Mouse (Mus musculus) liver, embryonic 12.5 days (tissue): Measurements from ENCODE around the gene Ltbp3. TPM values are rescaled to one million over a fixed set of nuclear protein-coding genes. Genes with fewer than 3 reads are reported as not detected.
"Not testable (repeated sequence)": the region's sequence is repeated elsewhere in the genome, so short reads cannot be mapped to it uniquely, and the experiment has no call there.

Source experiments
- ATAC-seq: fragments of 200-750 bp; cut with Nextera tagmentation; 2 replicates; pipeline ENCODE4 v1.8.0; 2017; ENCODE audit warnings: moderate number of reproducible peaks, mild to moderate bottlenecking, moderate library complexity
- H3K27ac ChIP-seq: fragments of 300-500 bp; sonication (generic); 2 replicates; pipeline ENCODE4 v1.5.1; 2016; ENCODE audit warnings: mild to moderate bottlenecking
- H3K27me3 ChIP-seq: fragments of 300-500 bp; sonication (generic); replicated peaks from 2 replicates; pipeline ENCODE4 v1.6.1; 2016; ENCODE audit warnings: mild to moderate bottlenecking, moderate library complexity
- H3K36me3 ChIP-seq: fragments of 300-500 bp; sonication (generic); 2 replicates; pipeline ENCODE4 v1.6.1; 2016; ENCODE audit warnings: mild to moderate bottlenecking, moderate library complexity
- H3K4me1 ChIP-seq: fragments of 300-500 bp; sonication (generic); 2 replicates; pipeline ENCODE4 v1.6.1; 2016
- H3K4me2 ChIP-seq: fragments of 300-500 bp; sonication (generic); 2 replicates; pipeline ENCODE4 v1.6.1; 2016; ENCODE audit warnings: mild to moderate bottlenecking, moderate library complexity
- H3K4me3 ChIP-seq: fragments of 300-500 bp; sonication (generic); 2 replicates; pipeline ENCODE4 v1.5.1; 2016; ENCODE audit warnings: mild to moderate bottlenecking, moderate library complexity
- H3K9ac ChIP-seq: fragments of 300-500 bp; sonication (generic); 2 replicates; pipeline ENCODE4 v1.6.1; 2016; ENCODE audit warnings: mild to moderate bottlenecking, moderate library complexity
- H3K9me3 ChIP-seq: fragments of 300-500 bp; sonication (generic); replicated peaks from 2 replicates; pipeline ENCODE4 v1.6.1; 2016; ENCODE audit warnings: mild to moderate bottlenecking, moderate library complexity
- WGBS: fragments of 180-500 bp; shearing (Covaris S2); methylation state at CpG from one replicate; pipeline ENCODE4 v1.1.7; 2016; ENCODE audit not compliant: insufficient replicate concordance; 5-methylcytosine and 5-hydroxymethylcytosine counted together
- polyA plus RNA-seq: library from polyadenylated mRNA; unstranded; fragments of >200 nt; fragmentation: Nextera tagmentation; extraction: Ambion mirVana; gene quantifications from 2 replicates; pipeline ENCODE4 v1.2.1, GENCODE M21; 2016

Gene Ltbp3
- polyA plus RNA-seq, 1 experiment from 2014 or later: 3.8 TPM

DNA sequence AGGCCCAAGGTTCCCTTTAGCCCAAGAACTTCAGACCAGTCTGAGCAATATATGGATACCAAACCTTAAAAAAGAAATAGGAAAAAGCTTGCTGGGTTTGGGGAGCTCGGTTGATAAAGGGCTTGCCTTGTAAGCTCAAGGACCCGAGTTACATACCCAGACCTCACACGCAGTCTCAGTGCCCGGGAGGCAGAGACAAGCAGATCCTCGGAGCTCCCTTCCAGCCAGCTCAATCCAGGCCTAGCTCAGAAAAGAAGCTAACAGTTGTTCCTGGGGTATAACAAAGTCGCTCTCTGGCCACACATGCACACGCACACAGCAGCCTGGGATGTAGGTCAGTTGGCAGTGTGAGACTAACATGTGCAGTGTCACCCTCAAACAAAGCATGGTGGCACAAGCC is 47.2 kb downstream of the Ltbp3 start:
- WGBS: 82% methylated on average over 7 of the region's 7 CpGs
- no peaks in the 10 kb centered on the region for H3K27me3 ChIP-seq
- H3K27ac ChIP-seq: no peak overlapping the region
- no peaks in the 10 kb centered on the region for H3K36me3 ChIP-seq
- no peak overlapping the region for H3K4me2 ChIP-seq
- no peak overlapping the region; the same call in 1 of the 2 replicates for H3K9ac ChIP-seq
- peaks cover 23% of the 10 kb centered on the region for H3K4me1 ChIP-seq
- H3K4me3 ChIP-seq: no peak overlapping the region
- no peak for ATAC-seq
- no peaks in the 10 kb centered on the region for H3K9me3 ChIP-seq

DNA sequence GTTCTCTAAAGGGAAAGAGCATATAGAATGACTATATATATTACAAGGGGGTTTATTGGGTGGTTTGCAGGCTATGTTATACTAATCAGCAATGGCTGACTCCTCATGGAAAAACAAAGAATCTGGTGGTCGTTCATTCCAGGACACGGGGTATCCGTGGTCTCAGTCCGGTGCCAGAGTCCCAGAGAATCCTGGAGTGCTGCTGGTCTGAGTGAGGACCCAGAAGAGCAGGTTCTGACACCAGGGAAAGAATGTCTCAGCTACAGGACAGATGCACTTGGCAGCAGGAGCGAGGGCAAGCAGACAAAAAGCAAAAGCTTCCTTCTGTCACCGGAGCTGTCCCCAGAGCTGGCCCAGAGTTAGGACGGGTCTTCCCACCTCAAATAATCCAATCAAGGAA is 47.9 kb downstream of the Ltbp3 start:
- WGBS: 83% methylated on average over 7 of the region's 7 CpGs
- H3K36me3 ChIP-seq: no peaks in the 10 kb centered on the region
- H3K4me3 ChIP-seq: no peak overlapping the region
- peaks cover 29% of the 10 kb centered on the region for H3K4me1 ChIP-seq
- H3K9ac ChIP-seq: no peak overlapping the region
- H3K4me2 ChIP-seq: no peak overlapping the region
- H3K9me3 ChIP-seq: no peaks in the 10 kb centered on the region
- no peak overlapping the region for H3K27ac ChIP-seq
- H3K27me3 ChIP-seq: no peaks in the 10 kb centered on the region
- ATAC-seq: no peak

DNA sequence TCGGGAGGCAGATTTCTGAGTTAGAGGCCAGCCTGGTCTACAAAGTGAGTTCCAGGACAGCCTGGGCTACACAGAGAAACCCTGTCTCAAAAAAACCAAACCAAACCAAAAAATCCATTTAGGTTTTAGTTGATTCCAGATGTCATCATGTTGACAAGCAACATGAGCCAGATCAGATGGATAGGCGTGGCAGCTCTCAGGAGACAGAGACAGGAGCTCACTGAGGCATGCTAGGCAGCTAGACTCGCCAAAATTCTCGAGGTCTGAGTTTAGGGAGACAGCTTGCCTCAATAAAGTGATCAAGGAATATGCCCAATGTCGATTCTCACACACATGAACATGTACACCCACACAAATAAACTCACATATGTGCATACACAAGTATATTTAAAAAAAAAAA is 48.4 kb downstream of the Ltbp3 start:
- no peaks in the 10 kb centered on the region for H3K9me3 ChIP-seq
- H3K4me2 ChIP-seq: no peak overlapping the region

DNA sequence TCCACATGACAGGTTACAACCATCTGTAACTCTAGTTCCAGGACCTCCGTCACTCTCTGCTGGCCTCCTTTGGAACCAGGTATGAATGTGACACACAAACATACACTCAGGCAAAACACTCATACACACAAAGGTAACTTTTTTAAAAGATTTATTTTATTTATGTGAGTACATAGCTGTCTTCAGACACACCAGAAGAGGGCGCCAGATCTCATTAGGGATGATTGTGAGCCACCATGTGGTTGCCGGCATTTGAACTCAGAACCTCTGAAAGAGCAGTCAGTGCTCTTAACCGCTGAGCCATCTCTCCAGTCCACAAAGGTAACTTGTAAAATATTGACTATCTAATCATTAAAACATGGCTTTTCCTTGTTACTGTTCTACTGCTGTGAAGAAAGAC is 50.6 kb downstream of the Ltbp3 start:
- no peaks in the 10 kb centered on the region for H3K9me3 ChIP-seq
- H3K27me3 ChIP-seq: no peaks in the 10 kb centered on the region
- no peak overlapping the region for H3K27ac ChIP-seq
- H3K9ac ChIP-seq: no peak overlapping the region
- peaks cover 56% of the 10 kb centered on the region for H3K4me1 ChIP-seq
- no peak for ATAC-seq
- H3K4me3 ChIP-seq: no peak overlapping the region
- peaks cover 16% of the 10 kb centered on the region for H3K36me3 ChIP-seq
- 72% methylated on average over 4 of the region's 4 CpGs for WGBS
- H3K4me2 ChIP-seq: no peak overlapping the region

More for the DNA sequence above, 48.4 kb downstream of the Ltbp3 start:
- Histone ChIP-seq H3K27ac (no peak overlapping the region), H3K4me3 (no peak overlapping the region), H3K27me3 (no peaks in the 10 kb centered on the region), H3K36me3 (no peaks in the 10 kb centered on the region), H3K9ac (no peak overlapping the region), H3K4me1 (peaks cover 34% of the 10 kb centered on the region)
- 59% methylated on average over 5 of the region's 5 CpGs for WGBS
- ATAC-seq: no peak

DNA sequence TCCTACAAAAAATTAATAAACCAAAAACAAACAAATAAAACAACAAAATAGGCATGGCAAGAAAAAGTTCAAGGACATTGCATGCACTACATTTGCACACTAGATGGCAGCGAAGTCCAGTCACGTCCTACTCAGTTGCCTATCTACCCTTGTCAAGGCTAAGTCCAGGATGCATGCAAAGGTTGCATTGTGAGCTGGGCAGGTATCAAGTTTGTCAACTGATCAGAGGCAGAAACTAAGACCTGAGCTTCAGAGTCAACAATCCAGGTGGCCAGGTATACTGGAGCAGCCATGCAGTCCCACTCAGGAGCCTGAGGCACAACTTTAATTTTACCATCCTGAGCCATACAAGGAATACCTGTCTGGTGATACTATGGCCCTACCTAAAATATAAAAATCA is 52.4 kb downstream of the Ltbp3 start:
- Histone ChIP-seq H3K9me3 (no peaks in the 10 kb centered on the region), H3K4me1 (peaks cover 61% of the 10 kb centered on the region), H3K27ac (peak overlapping the region; percentile 99), H3K4me2 (no peak overlapping the region), H3K9ac (peak overlapping the region; percentile 5; the same call in 1 of the 2 replicates), H3K4me3 (no peak overlapping the region), H3K27me3 (no peaks in the 10 kb centered on the region), H3K36me3 (peaks cover 34% of the 10 kb centered on the region)
- 3% methylated on average over 2 of the region's 2 CpGs for WGBS
- ATAC-seq: peak; percentile 63

DNA sequence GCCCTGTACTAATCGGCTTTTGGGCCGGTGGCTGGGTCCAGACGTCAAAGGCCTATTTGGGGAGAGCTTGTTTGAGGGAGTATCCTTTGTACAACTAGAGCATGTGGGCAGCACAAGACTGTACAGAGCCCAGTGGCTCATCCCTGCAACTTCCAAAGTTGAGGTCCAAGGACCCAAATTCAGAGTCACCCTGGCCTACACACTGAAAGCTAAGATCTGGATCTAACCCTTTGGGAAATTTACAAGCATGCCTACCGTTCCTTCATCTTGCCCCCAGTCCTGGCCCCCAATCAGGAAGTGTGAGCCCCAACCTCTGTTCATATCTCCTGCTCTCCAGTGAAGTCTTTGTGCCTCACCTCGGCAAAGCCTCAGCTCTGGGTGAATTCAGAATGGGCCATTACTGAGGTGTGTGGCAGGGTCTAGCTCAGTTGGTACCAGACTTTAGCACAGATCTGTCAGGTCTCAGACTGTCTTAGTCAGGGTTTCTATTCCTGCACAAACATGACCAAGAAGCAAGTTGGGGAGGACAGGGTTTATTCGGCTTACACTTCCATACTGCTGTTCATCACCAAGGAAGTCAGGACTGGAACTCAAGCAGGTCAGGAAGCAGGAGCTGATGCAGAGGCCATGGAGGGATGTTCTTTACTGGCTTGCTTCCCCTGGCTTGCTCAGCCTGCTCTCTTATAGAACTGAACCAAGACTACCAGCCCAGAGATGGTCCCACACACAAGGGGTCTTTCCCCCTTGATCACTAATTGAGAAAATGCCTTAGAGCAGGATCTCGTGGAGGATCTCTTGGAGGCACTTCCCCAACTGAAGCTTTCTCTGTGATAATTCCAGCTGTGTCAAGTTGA is 53.4 kb downstream of the Ltbp3 start:
- Histone ChIP-seq H3K9ac (peak overlapping the region; percentile 31), H3K27ac (peak overlapping the region; percentile 99), H3K4me2 (peak overlapping the region; percentile 26), H3K4me1 (peaks cover 61% of the 10 kb centered on the region), H3K36me3 (peaks cover 44% of the 10 kb centered on the region)
- H3K9me3 ChIP-seq, H3K4me3 ChIP-seq, H3K27me3 ChIP-seq: not testable (repeated sequence)
- 23% methylated on average over 7 of the region's 7 CpGs for WGBS
- peak; percentile 43 for ATAC-seq

DNA sequence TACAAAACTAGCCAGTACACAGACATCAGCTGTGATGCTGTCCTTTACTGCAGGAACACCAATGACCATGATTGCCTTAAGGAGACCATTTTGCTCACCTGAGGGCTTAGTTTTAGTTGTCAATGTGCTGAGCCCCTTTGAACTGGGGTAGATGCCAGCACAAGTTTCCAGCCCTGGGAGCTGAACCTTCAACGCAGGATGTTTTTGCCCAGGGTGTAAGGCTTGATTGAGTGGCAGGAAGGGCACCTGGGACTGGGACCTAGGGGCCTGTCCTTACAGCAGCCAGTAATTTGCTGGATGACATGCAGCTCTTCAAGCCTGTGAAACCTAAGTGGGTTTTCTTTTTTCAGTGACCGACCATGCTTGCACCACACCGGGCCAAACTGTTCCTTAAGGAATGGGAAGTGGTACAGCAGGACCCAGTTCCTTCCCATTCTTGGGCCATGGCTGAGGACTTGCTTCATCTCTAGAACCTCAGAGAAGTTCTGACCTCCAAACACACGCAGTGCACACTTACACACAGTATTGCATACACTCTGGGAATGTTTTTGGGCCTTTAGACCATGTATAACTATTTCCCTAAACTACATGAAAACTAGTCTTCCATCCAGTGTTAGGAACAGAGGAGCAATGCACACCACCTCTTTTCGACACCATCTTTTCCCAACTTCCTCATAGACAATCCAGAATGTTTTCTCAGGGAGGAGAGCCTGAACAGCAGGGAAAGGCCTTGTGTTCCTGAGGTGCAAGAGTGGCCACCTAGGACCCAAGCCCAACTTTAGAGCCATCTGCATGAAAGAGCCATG is 54.3 kb downstream of the Ltbp3 start:
- no peaks in the 10 kb centered on the region for H3K9me3 ChIP-seq
- H3K27me3 ChIP-seq: no peaks in the 10 kb centered on the region
- peaks cover 61% of the 10 kb centered on the region for H3K4me1 ChIP-seq
- peaks cover 51% of the 10 kb centered on the region for H3K36me3 ChIP-seq
- 38% methylated on average over 5 of the region's 5 CpGs for WGBS
- H3K4me3 ChIP-seq: 0 out of 2 replicates have a peak overlapping the region, but pooled peaks have one; percentile 6
- ATAC-seq: peak; percentile 30
- H3K9ac ChIP-seq: peak overlapping the region; percentile 20; the same call in 1 of the 2 replicates
- peak overlapping the region; percentile 11; the same call in 1 of the 2 replicates for H3K4me2 ChIP-seq
- peak overlapping the region; percentile 99 for H3K27ac ChIP-seq

DNA sequence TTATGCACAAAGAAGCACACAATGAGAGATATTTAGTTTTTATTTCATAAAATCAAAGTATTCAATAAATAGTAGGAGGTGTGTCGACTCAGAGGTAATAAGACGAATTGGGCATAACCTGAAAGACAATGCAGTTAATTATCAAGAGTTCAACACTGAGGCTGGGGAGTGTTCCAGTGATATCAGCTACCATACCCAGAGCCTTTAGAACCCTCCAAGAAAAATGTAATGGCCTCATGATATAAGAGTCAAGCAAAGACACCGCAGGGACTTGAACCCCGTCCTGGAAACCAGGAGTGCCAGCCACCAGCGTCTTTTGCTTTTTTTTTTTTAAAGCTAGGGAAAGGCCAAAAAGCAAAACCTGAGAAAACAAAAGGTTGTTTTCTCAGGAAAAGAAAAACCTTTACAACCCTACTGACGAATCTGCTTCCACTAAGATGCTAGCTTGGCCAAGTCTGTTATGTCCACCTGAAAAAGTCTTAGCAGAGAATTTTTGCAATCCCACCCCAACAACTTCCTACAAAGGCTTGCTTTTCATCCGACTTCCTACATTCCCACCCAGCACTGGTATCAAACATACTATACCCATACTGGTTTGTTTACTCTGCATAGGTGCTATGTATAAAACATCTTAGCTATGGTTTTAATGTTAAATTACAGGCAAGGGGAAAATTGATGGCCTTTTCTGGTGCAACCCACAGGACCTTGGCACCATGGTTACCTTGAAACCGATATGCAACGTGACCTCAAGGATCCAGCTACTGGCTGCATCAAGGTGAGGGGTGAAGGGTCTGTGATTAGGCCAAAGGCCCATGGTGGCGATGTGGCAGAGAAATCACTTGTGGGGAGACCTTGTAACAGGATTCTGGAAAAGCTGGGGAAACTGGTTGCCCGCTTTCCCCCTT is 55.2 kb downstream of the Ltbp3 start:
- H3K27me3 ChIP-seq: no peaks in the 10 kb centered on the region
- peaks cover 61% of the 10 kb centered on the region for H3K4me1 ChIP-seq
- H3K27ac ChIP-seq: peak overlapping the region; percentile 99
- H3K4me2 ChIP-seq: peak overlapping the region; percentile 93
- peak overlapping the region; percentile 99 for H3K9ac ChIP-seq
- WGBS: 63% methylated on average over 11 of the region's 11 CpGs
- H3K9me3 ChIP-seq: no peaks in the 10 kb centered on the region
- ATAC-seq: no peak
- peaks cover 58% of the 10 kb centered on the region for H3K36me3 ChIP-seq
- H3K4me3 ChIP-seq: peak overlapping the region; percentile 91

DNA sequence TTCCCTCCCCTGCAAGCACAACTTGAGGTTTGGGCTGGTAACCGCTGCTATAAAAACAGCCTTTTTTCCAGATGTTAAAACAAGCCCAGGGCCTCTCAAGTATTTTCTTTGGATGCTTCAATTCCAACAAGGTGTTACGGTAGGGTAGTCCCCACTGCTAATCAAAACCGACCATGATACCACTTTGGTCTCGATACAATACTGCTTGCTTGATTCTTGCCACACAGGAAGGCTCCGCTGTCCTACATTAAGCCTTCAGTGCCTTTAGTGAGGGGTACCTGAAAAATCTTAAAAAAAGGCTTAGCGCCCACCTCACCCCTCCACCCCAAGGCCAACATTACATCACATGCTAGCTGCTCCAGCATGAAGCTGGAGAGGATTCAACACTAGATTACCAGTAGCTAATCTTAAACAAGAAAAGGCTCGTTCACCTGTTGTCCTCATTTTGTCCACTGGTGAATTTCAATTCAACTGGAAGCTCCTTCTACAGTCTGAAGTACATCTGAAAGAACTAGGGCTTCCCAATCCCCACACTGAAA is 55.9 kb downstream of the Ltbp3 start:
- 71% methylated on average over 7 of the region's 7 CpGs for WGBS
- Histone ChIP-seq H3K27ac (peak overlapping the region; percentile 99), H3K4me2 (peak overlapping the region; percentile 93), H3K9ac (peak overlapping the region; percentile 99), H3K9me3 (no peaks in the 10 kb centered on the region), H3K4me3 (peak overlapping the region; percentile 91), H3K36me3 (peaks cover 61% of the 10 kb centered on the region), H3K27me3 (no peaks in the 10 kb centered on the region), H3K4me1 (peaks cover 61% of the 10 kb centered on the region)
- ATAC-seq: no peak

DNA sequence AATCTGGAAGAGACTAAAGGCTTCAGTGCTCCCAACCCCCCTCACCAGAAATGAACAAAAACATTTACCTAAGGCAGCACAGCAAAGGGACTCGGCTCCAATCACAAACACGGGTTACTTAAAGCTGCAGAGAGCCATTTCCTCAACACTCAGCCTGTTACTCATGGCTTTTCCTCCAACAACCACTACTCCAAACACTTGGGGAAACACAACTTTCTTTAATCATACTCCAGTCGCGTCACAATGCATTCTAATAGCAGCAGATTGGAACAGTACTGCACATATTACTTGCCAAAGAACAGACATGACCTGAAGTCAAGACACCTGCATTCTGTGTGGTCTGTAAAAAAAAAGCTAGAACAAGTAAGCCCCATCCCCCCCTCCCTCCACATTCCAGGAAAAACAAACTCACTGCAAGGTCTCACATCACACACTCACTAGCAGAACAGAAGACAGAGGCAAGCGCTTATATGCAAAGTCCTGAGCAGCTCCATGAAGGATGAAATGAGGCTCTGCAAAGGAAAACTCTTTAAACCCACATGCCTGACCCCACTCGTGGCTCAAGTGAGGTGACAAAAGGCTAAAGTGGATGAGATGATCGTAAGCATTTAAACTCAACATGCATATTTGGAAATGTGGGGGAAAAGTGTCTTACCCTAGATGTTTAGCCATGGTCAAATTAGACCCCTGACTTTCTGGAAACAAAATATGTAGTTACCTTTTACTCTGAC is 56.8 kb downstream of the Ltbp3 start:
- WGBS: 36% methylated on average over 7 of the region's 7 CpGs
- peaks cover 61% of the 10 kb centered on the region for H3K36me3 ChIP-seq
- H3K9ac ChIP-seq: peak overlapping the region; percentile 99
- peak overlapping the region; percentile 91 for H3K4me3 ChIP-seq
- peak overlapping the region; percentile 99 for H3K27ac ChIP-seq
- no peaks in the 10 kb centered on the region for H3K9me3 ChIP-seq
- peaks cover 55% of the 10 kb centered on the region for H3K4me1 ChIP-seq
- peak overlapping the region; percentile 93 for H3K4me2 ChIP-seq
- no peak for ATAC-seq
- no peaks in the 10 kb centered on the region for H3K27me3 ChIP-seq
